In genomic region chr5:139267661-139268060, GRCm38 (mm10) we compare ENCODE assay signal across 26 mouse cellular contexts.
"Had no signal": no experiment of that assay in that cellular context is flagged by ENCODE, and none has a peak within 500 bp of the region (broad histone marks: within the 10 kb centered on the region; RNA-seq: fewer than 3 reads in every experiment).

No protein-coding gene starts in this region.

- ATAC-seq: inflammation-experienced regulatory T-cells, adult 6 months; intestine, embryonic 15.5 days; liver, embryonic 12.5 days had no signal

- H3K4me1 ChIP-seq: hindbrain, embryonic 15.5 days; limb, embryonic 13.5 days; limb, embryonic 15.5 days had no signal

- H3K4me3 ChIP-seq: heart, adult 2 months; heart, embryonic 13.5 days; heart, embryonic 15.5 days; hindbrain, embryonic 13.5 days; hindbrain, embryonic 15.5 days; intestine, embryonic 15.5 days; kidney, embryonic 15.5 days; limb, embryonic 13.5 days; limb, embryonic 15.5 days; liver, embryonic 12.5 days had no signal

- H3K27ac ChIP-seq: heart, adult 2 months; heart, embryonic 13.5 days; heart, embryonic 15.5 days; hindbrain, embryonic 13.5 days; hindbrain, embryonic 15.5 days; intestine, embryonic 15.5 days; kidney, embryonic 15.5 days; kidney, postnatal 0 days; limb, embryonic 13.5 days; limb, embryonic 15.5 days; liver, embryonic 12.5 days; liver, embryonic 14.5 days had no signal

- DNase-seq: gastrocnemius, postnatal 14 days; gastrocnemius, postnatal 36 days; heart, adult 11 months; heart, adult 2 months; heart, postnatal 14 days; heart, postnatal 36 days; kidney, adult 11 months; kidney, adult 2 months; kidney, adult 9 months; kidney, postnatal 14 days; kidney, postnatal 36 days; layer of hippocampus, postnatal 36 days; left cerebral cortex, postnatal 4 days had no signal

- H3K9ac ChIP-seq: heart, embryonic 13.5 days; heart, embryonic 15.5 days; hindbrain, embryonic 13.5 days; hindbrain, embryonic 15.5 days; intestine, embryonic 15.5 days; kidney, embryonic 15.5 days; limb, embryonic 13.5 days; limb, embryonic 15.5 days; liver, embryonic 12.5 days; liver, embryonic 14.5 days had no signal

- H3K4me2 ChIP-seq: heart, embryonic 11.5 days; heart, embryonic 13.5 days; heart, embryonic 15.5 days; hindbrain, embryonic 13.5 days; hindbrain, embryonic 15.5 days; intestine, embryonic 15.5 days; kidney, embryonic 15.5 days; limb, embryonic 13.5 days; limb, embryonic 15.5 days; liver, embryonic 12.5 days had no signal

- H3K27me3 ChIP-seq: heart, embryonic 13.5 days; heart, embryonic 15.5 days; hindbrain, embryonic 13.5 days; hindbrain, embryonic 15.5 days; intestine, embryonic 15.5 days; kidney, embryonic 15.5 days; limb, embryonic 13.5 days; limb, embryonic 15.5 days; liver, embryonic 12.5 days had no signal

- H3K9me3 ChIP-seq: heart, embryonic 13.5 days; heart, embryonic 15.5 days; hindbrain, embryonic 13.5 days; hindbrain, embryonic 15.5 days; intestine, embryonic 15.5 days; kidney, embryonic 15.5 days; limb, embryonic 13.5 days; limb, embryonic 15.5 days; liver, embryonic 12.5 days had no signal
